Mouse (Mus musculus): ENCODE measurements at regions not wholly inside any gene's neighbourhood (a gene's known extent, or its start where the extent isn't known, plus 50 kb on each side); places are given as distances from the start of the nearest gene placed in this dataset.

- TF ChIP-seq MYOD1 (IDR thresholded peaks at IDR 0.05; ENCODE audit: control insufficient read depth in 1 of 3, insufficient read length in 2 of 3, low read depth in 2 of 3) (no peak), USF1 (IDR thresholded peaks at IDR 0.05; ENCODE audit: low read depth) (peak; percentile 62), TCF12 (IDR thresholded peaks at IDR 0.05; ENCODE audit: insufficient read depth, poor library complexity, severe bottlenecking) (no peak), CEBPB (IDR thresholded peaks at IDR 0.05; ENCODE audit: insufficient read depth, poor library complexity, severe bottlenecking) (peak; percentile 45), E2F4 (IDR thresholded peaks at IDR 0.05; ENCODE audit: insufficient read depth) (no peak), SRF (IDR thresholded peaks at IDR 0.05; ENCODE audit: control insufficient read depth, insufficient read length, low read depth) (no peak)
- no peak overlapping the region for H3K4me3 ChIP-seq
- no peaks in the 10 kb centered on the region for H3K27me3 ChIP-seq (ENCODE audit: control insufficient read depth, insufficient read depth, insufficient read length)
- no peak overlapping the region for H3ac ChIP-seq (ENCODE audit: control insufficient read depth, insufficient read length)
- no peaks in the 10 kb centered on the region for H3K36me3 ChIP-seq (ENCODE audit: control insufficient read depth, insufficient read depth)
- H3K79me2 ChIP-seq (ENCODE audit: control insufficient read depth, insufficient read depth), result no peaks in the 10 kb centered on the region
- no peak overlapping the region for H3K4me2 ChIP-seq (ENCODE audit: low read depth)
Measured at GRCm38 (mm10) chr3:132237344-132237743, 152.3 kb downstream of the Dkk2 start.

DNA sequence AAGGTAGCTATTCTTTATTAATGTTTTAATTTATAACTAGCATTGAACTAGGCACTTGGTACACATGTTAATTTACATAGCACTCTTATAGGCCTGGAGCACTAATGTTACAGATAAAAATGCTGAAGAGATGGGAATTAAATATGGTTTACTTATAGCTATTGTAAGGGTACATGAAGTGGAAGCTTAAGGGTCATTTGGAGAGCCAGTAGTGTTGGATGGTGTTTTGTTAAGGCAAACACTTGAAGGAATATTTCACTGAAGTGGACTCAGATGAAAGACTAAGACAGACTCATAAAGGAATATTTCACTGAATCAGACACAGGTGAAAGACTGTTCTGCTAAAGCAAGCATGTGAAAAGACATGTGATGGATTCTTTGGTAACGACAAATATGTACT lies 172.7 kb downstream of the Dkk2 start:
- TF ChIP-seq TCF3 (IDR thresholded peaks at IDR 0.05; ENCODE audit: insufficient read length, low read depth) (no peak), CEBPB (IDR thresholded peaks at IDR 0.05; ENCODE audit: insufficient read depth, poor library complexity, severe bottlenecking) (no peak), MYOD1 (IDR thresholded peaks at IDR 0.05; ENCODE audit: control insufficient read depth in 1 of 3, insufficient read length in 2 of 3, low read depth in 2 of 3) (no peak), MAX (IDR thresholded peaks at IDR 0.05; ENCODE audit: low read depth) (no peak), SRF (IDR thresholded peaks at IDR 0.05; ENCODE audit: control insufficient read depth, insufficient read length, low read depth) (no peak), USF1 (IDR thresholded peaks at IDR 0.05; ENCODE audit: low read depth) (no peak), TCF12 (IDR thresholded peaks at IDR 0.05; ENCODE audit: insufficient read depth, poor library complexity, severe bottlenecking) (no peak), POLR2AphosphoS2 (IDR thresholded peaks at IDR 0.05; ENCODE audit: insufficient read length, low read depth) (no peak), E2F4 (IDR thresholded peaks at IDR 0.05; ENCODE audit: insufficient read depth) (no peak), REST (IDR thresholded peaks at IDR 0.05; ENCODE audit: insufficient read depth, insufficient read length) (no peak), POLR2A (IDR thresholded peaks at IDR 0.05; ENCODE audit: insufficient read length, low read depth) (no peak), MYOG (IDR thresholded peaks at IDR 0.05; ENCODE audit: control insufficient read depth in 1 of 3, insufficient read depth in 1 of 3, insufficient read length in 2 of 3, low read depth in 2 of 3) (no peak)
- Histone ChIP-seq H3K4me3 (no peak overlapping the region), H3ac (ENCODE audit: control insufficient read depth, insufficient read length) (no peak overlapping the region), H3K27me3 (ENCODE audit: control insufficient read depth, insufficient read depth, insufficient read length) (no peaks in the 10 kb centered on the region), H3K4me2 (ENCODE audit: low read depth) (no peak overlapping the region), H3K79me2 (ENCODE audit: control insufficient read depth, insufficient read depth) (no peaks in the 10 kb centered on the region), H3K36me3 (ENCODE audit: control insufficient read depth, insufficient read depth) (no peaks in the 10 kb centered on the region)

DNA sequence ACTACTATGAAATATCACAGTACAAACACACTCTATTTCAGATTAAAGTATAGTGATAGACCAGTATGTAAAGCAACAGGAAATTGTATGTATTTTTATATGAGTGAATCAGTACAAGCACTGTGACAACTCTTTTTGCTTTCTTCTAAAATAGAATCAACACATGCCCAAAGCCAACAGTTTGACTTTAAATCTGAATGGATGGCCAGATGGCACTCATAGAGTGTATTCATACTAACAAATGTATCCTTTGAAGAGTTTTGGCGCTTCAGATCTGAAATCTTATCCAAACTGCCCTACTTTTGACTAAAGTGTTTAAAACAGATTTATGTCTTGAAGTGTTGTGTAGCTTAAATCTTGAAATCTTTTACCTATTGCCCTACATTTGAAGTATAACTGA lies 184.5 kb downstream of the Dkk2 start:
- TF ChIP-seq POLR2A (IDR thresholded peaks at IDR 0.05; ENCODE audit: insufficient read length, low read depth), result no peak
- TF ChIP-seq MYOG (IDR thresholded peaks at IDR 0.05; ENCODE audit: control insufficient read depth in 1 of 3, insufficient read depth in 1 of 3, insufficient read length in 2 of 3, low read depth in 2 of 3), result no peak
- TF ChIP-seq MAX (IDR thresholded peaks at IDR 0.05; ENCODE audit: low read depth), result no peak
- TF ChIP-seq CEBPB (IDR thresholded peaks at IDR 0.05; ENCODE audit: insufficient read depth, poor library complexity, severe bottlenecking), result no peak
- no peak for TF ChIP-seq TCF3 (IDR thresholded peaks at IDR 0.05; ENCODE audit: insufficient read length, low read depth)
- no peak for TF ChIP-seq POLR2AphosphoS2 (IDR thresholded peaks at IDR 0.05; ENCODE audit: insufficient read length, low read depth)
- TF ChIP-seq SRF (IDR thresholded peaks at IDR 0.05; ENCODE audit: control insufficient read depth, insufficient read length, low read depth), result no peak
- no peak for TF ChIP-seq REST (IDR thresholded peaks at IDR 0.05; ENCODE audit: insufficient read depth, insufficient read length)
- no peak for TF ChIP-seq USF1 (IDR thresholded peaks at IDR 0.05; ENCODE audit: low read depth)
- TF ChIP-seq MYOD1 (IDR thresholded peaks at IDR 0.05; ENCODE audit: control insufficient read depth in 1 of 3, insufficient read length in 2 of 3, low read depth in 2 of 3), result no peak
- TF ChIP-seq TCF12 (IDR thresholded peaks at IDR 0.05; ENCODE audit: insufficient read depth, poor library complexity, severe bottlenecking), result no peak
- TF ChIP-seq E2F4 (IDR thresholded peaks at IDR 0.05; ENCODE audit: insufficient read depth), result no peak
- H3K4me3 ChIP-seq, result no peak overlapping the region
- no peak overlapping the region for H3ac ChIP-seq (ENCODE audit: control insufficient read depth, insufficient read length)
- H3K36me3 ChIP-seq (ENCODE audit: control insufficient read depth, insufficient read depth), result no peaks in the 10 kb centered on the region
- H3K4me2 ChIP-seq (ENCODE audit: low read depth), result no peak overlapping the region
- no peaks in the 10 kb centered on the region for H3K79me2 ChIP-seq (ENCODE audit: control insufficient read depth, insufficient read depth)
- H3K27me3 ChIP-seq (ENCODE audit: control insufficient read depth, insufficient read depth, insufficient read length), result no peaks in the 10 kb centered on the region

GRCm38 (mm10) chr3:132274786-132275185 lies 189.7 kb downstream of the Dkk2 start:
- no peaks in the 10 kb centered on the region for H3K79me2 ChIP-seq (ENCODE audit: control insufficient read depth, insufficient read depth)
- no peak overlapping the region for H3K4me2 ChIP-seq (ENCODE audit: low read depth)
- H3K36me3 ChIP-seq (ENCODE audit: control insufficient read depth, insufficient read depth), result no peaks in the 10 kb centered on the region
- no peak for TF ChIP-seq REST (IDR thresholded peaks at IDR 0.05; ENCODE audit: insufficient read depth, insufficient read length)
- TF ChIP-seq POLR2A (IDR thresholded peaks at IDR 0.05; ENCODE audit: insufficient read length, low read depth), result no peak
- TF ChIP-seq CEBPB (IDR thresholded peaks at IDR 0.05; ENCODE audit: insufficient read depth, poor library complexity, severe bottlenecking), result no peak
- no peak for TF ChIP-seq E2F4 (IDR thresholded peaks at IDR 0.05; ENCODE audit: insufficient read depth)
- TF ChIP-seq POLR2AphosphoS2 (IDR thresholded peaks at IDR 0.05; ENCODE audit: insufficient read length, low read depth), result no peak
- TF ChIP-seq SRF (IDR thresholded peaks at IDR 0.05; ENCODE audit: control insufficient read depth, insufficient read length, low read depth), result no peak
- TF ChIP-seq TCF12 (IDR thresholded peaks at IDR 0.05; ENCODE audit: insufficient read depth, poor library complexity, severe bottlenecking), result no peak
- TF ChIP-seq MAX (IDR thresholded peaks at IDR 0.05; ENCODE audit: low read depth), result no peak
- TF ChIP-seq MYOG (IDR thresholded peaks at IDR 0.05; ENCODE audit: control insufficient read depth in 1 of 3, insufficient read depth in 1 of 3, insufficient read length in 2 of 3, low read depth in 2 of 3), result no peak
- TF ChIP-seq TCF3 (IDR thresholded peaks at IDR 0.05; ENCODE audit: insufficient read length, low read depth), result no peak
- no peak for TF ChIP-seq MYOD1 (IDR thresholded peaks at IDR 0.05; ENCODE audit: control insufficient read depth in 1 of 3, insufficient read length in 2 of 3, low read depth in 2 of 3)
- TF ChIP-seq USF1 (IDR thresholded peaks at IDR 0.05; ENCODE audit: low read depth), result no peak
- no peak overlapping the region for H3ac ChIP-seq (ENCODE audit: control insufficient read depth, insufficient read length)
- H3K27me3 ChIP-seq (ENCODE audit: control insufficient read depth, insufficient read depth, insufficient read length), result no peaks in the 10 kb centered on the region
- H3K4me3 ChIP-seq, result no peak overlapping the region

DNA sequence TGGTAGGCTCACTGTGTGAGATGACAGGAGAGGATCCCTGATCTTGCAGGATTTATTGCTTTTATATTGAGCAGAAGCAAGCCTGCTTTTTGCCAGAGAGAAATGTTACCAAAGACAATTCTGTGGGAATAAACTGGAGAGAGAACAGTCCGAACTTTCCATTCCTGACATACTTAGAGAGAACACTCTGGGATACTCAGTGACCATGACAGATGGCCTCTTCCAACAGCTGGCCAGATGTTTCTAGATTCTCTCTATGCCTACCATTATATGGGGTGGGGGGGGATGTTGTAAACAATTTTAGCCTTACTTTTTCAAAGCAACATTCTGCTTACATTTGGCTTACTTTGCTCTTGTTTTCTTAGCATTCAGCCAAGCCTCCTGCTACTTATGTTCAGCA lies 192.7 kb downstream of the Dkk2 start:
- H3K36me3 ChIP-seq (ENCODE audit: control insufficient read depth, insufficient read depth), result no peaks in the 10 kb centered on the region
- H3K27me3 ChIP-seq (ENCODE audit: control insufficient read depth, insufficient read depth, insufficient read length), result no peaks in the 10 kb centered on the region
- no peak overlapping the region for H3ac ChIP-seq (ENCODE audit: control insufficient read depth, insufficient read length)
- TF ChIP-seq TCF12 (IDR thresholded peaks at IDR 0.05; ENCODE audit: insufficient read depth, poor library complexity, severe bottlenecking), result no peak
- TF ChIP-seq USF1 (IDR thresholded peaks at IDR 0.05; ENCODE audit: low read depth), result no peak
- no peak for TF ChIP-seq POLR2AphosphoS2 (IDR thresholded peaks at IDR 0.05; ENCODE audit: insufficient read length, low read depth)
- no peak for TF ChIP-seq MAX (IDR thresholded peaks at IDR 0.05; ENCODE audit: low read depth)
- TF ChIP-seq SRF (IDR thresholded peaks at IDR 0.05; ENCODE audit: control insufficient read depth, insufficient read length, low read depth), result no peak
- no peak for TF ChIP-seq MYOD1 (IDR thresholded peaks at IDR 0.05; ENCODE audit: control insufficient read depth in 1 of 3, insufficient read length in 2 of 3, low read depth in 2 of 3)
- no peak for TF ChIP-seq TCF3 (IDR thresholded peaks at IDR 0.05; ENCODE audit: insufficient read length, low read depth)
- no peak for TF ChIP-seq E2F4 (IDR thresholded peaks at IDR 0.05; ENCODE audit: insufficient read depth)
- TF ChIP-seq REST (IDR thresholded peaks at IDR 0.05; ENCODE audit: insufficient read depth, insufficient read length), result no peak
- TF ChIP-seq CEBPB (IDR thresholded peaks at IDR 0.05; ENCODE audit: insufficient read depth, poor library complexity, severe bottlenecking), result no peak
- no peak for TF ChIP-seq MYOG (IDR thresholded peaks at IDR 0.05; ENCODE audit: control insufficient read depth in 1 of 3, insufficient read depth in 1 of 3, insufficient read length in 2 of 3, low read depth in 2 of 3)
- TF ChIP-seq POLR2A (IDR thresholded peaks at IDR 0.05; ENCODE audit: insufficient read length, low read depth), result no peak
- no peak overlapping the region for H3K4me3 ChIP-seq
- no peak overlapping the region for H3K4me2 ChIP-seq (ENCODE audit: low read depth)
- no peaks in the 10 kb centered on the region for H3K79me2 ChIP-seq (ENCODE audit: control insufficient read depth, insufficient read depth)
